Mouse (Mus musculus): ENCODE measurements around the gene Hexa. TPM values are rescaled to one million over a fixed set of nuclear protein-coding genes. Genes with fewer than 3 reads are reported as not detected.
A peak's percentile ranks its signal among the peaks of the same experiment; 100 is the strongest.

The Hexa gene
- total RNA-seq, 1 experiment: 45.0 TPM

GRCm38 (mm10) chr9:59527580-59527979 is 11.8 kb upstream of the Hexa start:
- Histone ChIP-seq H3K9me3 (ENCODE audit: control insufficient read depth, insufficient read depth, low read depth, low read length) (no peaks in the 10 kb centered on the region), H3K36me3 (ENCODE audit: control insufficient read depth, insufficient read depth, low read length, poor library complexity, severe bottlenecking) (no peaks in the 10 kb centered on the region), H3K4me1 (ENCODE audit: control insufficient read depth in 2 of 2, insufficient read depth in 2 of 2, low read length in 2 of 2, poor library complexity in 1 of 2) (peaks cover 0 to 13% of the 10 kb centered on the region in 2 experiments; a peak in 2 of 4 replicates), H3K9ac (ENCODE audit: insufficient read depth, low read depth, low read length, poor library complexity, severe bottlenecking) (no peak overlapping the region), H3K4me3 (ENCODE audit: insufficient read depth in 1 of 2, low read depth in 1 of 2, low read length in 2 of 2, poor library complexity in 1 of 2, severe bottlenecking in 1 of 2) (no peak overlapping the region), H3K27ac (ENCODE audit: insufficient read depth, low read depth, low read length, poor library complexity, severe bottlenecking) (no peak overlapping the region)
- in situ Hi-C loops (cut with MboI; ENCODE audit: low sequenced_read_pairs in 2 of 2, unreplicated experiment in 2 of 2): no loop called here
- TF ChIP-seq HCFC1 (IDR thresholded peaks at IDR 0.05; ENCODE audit: borderline replicate concordance, insufficient read depth, low read length) (no peak), ZC3H11A (IDR thresholded peaks at IDR 0.05; ENCODE audit: borderline replicate concordance, low read depth, low read length) (no peak), MAFK (IDR thresholded peaks at IDR 0.05; ENCODE audit: insufficient read depth, low read depth, low read length) (no peak), ZNF384 (IDR thresholded peaks at IDR 0.05; ENCODE audit: low read depth, low read length) (no peak), CHD2 (IDR thresholded peaks at IDR 0.05; ENCODE audit: low read depth, low read length) (no peak)
- no peak for DNase-seq (ENCODE audit: low read depth, low spot score)

GRCm38 (mm10) chr9:59528274-59528673 is 11.1 kb upstream of the Hexa start:
- H3K36me3 ChIP-seq (ENCODE audit: control insufficient read depth, insufficient read depth, low read length, poor library complexity, severe bottlenecking): no peaks in the 10 kb centered on the region
- no peak overlapping the region for H3K4me3 ChIP-seq (ENCODE audit: insufficient read depth in 1 of 2, low read depth in 1 of 2, low read length in 2 of 2, poor library complexity in 1 of 2, severe bottlenecking in 1 of 2)
- H3K27ac ChIP-seq (ENCODE audit: insufficient read depth, low read depth, low read length, poor library complexity, severe bottlenecking): no peak overlapping the region
- no peaks in the 10 kb centered on the region for H3K9me3 ChIP-seq (ENCODE audit: control insufficient read depth, insufficient read depth, low read depth, low read length)
- H3K4me1 ChIP-seq (ENCODE audit: control insufficient read depth in 2 of 2, insufficient read depth in 2 of 2, low read length in 2 of 2, poor library complexity in 1 of 2): peaks cover 0 to 13% of the 10 kb centered on the region in 2 experiments; a peak in 2 of 4 replicates
- TF ChIP-seq ZNF384 (IDR thresholded peaks at IDR 0.05; ENCODE audit: low read depth, low read length) (no peak), HCFC1 (IDR thresholded peaks at IDR 0.05; ENCODE audit: borderline replicate concordance, insufficient read depth, low read length) (no peak), ZC3H11A (IDR thresholded peaks at IDR 0.05; ENCODE audit: borderline replicate concordance, low read depth, low read length) (no peak), CHD2 (IDR thresholded peaks at IDR 0.05; ENCODE audit: low read depth, low read length) (no peak), MAFK (IDR thresholded peaks at IDR 0.05; ENCODE audit: insufficient read depth, low read depth, low read length) (no peak)
- no peak for DNase-seq (ENCODE audit: low read depth, low spot score)
- H3K9ac ChIP-seq (ENCODE audit: insufficient read depth, low read depth, low read length, poor library complexity, severe bottlenecking): no peak overlapping the region
- in situ Hi-C loops (cut with MboI; ENCODE audit: low sequenced_read_pairs in 2 of 2, unreplicated experiment in 2 of 2): no loop called here

DNA sequence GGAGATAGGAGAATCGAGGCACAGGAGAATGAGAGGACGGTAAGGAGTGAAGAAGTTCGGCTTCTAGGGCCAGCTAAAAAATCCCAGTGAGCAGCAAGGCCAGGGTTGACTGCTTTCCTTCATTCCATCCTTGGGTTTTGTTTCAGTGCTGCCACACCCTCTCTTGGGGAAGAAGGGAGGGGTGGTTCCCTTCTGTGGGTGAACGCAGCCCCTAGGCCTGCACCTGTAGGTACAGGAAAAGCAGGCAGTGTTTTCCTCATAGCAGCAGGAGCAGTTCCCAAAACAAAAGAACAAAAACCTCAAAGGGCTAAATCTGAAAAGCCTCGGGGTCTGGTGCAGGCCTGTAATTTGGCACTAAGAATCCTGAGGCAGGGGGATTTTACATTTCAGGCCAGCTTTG is 7.7 kb upstream of the Hexa start:
- peak overlapping the region; percentile 76 for H3K27ac ChIP-seq (ENCODE audit: insufficient read depth, low read depth, low read length, poor library complexity, severe bottlenecking)

GRCm38 (mm10) chr9:59533422-59533821 is 5.9 kb upstream of the Hexa start:
- Histone ChIP-seq H3K36me3 (ENCODE audit: control insufficient read depth, insufficient read depth, low read length, poor library complexity, severe bottlenecking) (no peaks in the 10 kb centered on the region), H3K9me3 (ENCODE audit: control insufficient read depth, insufficient read depth, low read depth, low read length) (no peaks in the 10 kb centered on the region), H3K4me3 (ENCODE audit: insufficient read depth in 1 of 2, low read depth in 1 of 2, low read length in 2 of 2, poor library complexity in 1 of 2, severe bottlenecking in 1 of 2) (no peak overlapping the region), H3K9ac (ENCODE audit: insufficient read depth, low read depth, low read length, poor library complexity, severe bottlenecking) (no peak overlapping the region), H3K27ac (ENCODE audit: insufficient read depth, low read depth, low read length, poor library complexity, severe bottlenecking) (no peak overlapping the region), H3K4me1 (ENCODE audit: control insufficient read depth in 2 of 2, insufficient read depth in 2 of 2, low read length in 2 of 2, poor library complexity in 1 of 2) (peaks cover 0 to 16% of the 10 kb centered on the region in 2 experiments; a peak in 2 of 4 replicates)
- no peak for TF ChIP-seq HCFC1 (IDR thresholded peaks at IDR 0.05; ENCODE audit: borderline replicate concordance, insufficient read depth, low read length)
- no peak for TF ChIP-seq CHD2 (IDR thresholded peaks at IDR 0.05; ENCODE audit: low read depth, low read length)
- TF ChIP-seq MAFK (IDR thresholded peaks at IDR 0.05; ENCODE audit: insufficient read depth, low read depth, low read length): no peak
- TF ChIP-seq ZC3H11A (IDR thresholded peaks at IDR 0.05; ENCODE audit: borderline replicate concordance, low read depth, low read length): no peak
- TF ChIP-seq ZNF384 (IDR thresholded peaks at IDR 0.05; ENCODE audit: low read depth, low read length): no peak
- in situ Hi-C loops (cut with MboI; ENCODE audit: low sequenced_read_pairs in 2 of 2, unreplicated experiment in 2 of 2): no loop called here
- no peak for DNase-seq (ENCODE audit: low read depth, low spot score)

More for the DNA sequence above, 7.7 kb upstream of the Hexa start:
- H3K9me3 ChIP-seq (ENCODE audit: control insufficient read depth, insufficient read depth, low read depth, low read length): no peaks in the 10 kb centered on the region
- no peak overlapping the region for H3K4me3 ChIP-seq (ENCODE audit: insufficient read depth in 1 of 2, low read depth in 1 of 2, low read length in 2 of 2, poor library complexity in 1 of 2, severe bottlenecking in 1 of 2)
- DNase-seq (ENCODE audit: low read depth, low spot score): peak; percentile 60
- TF ChIP-seq ZNF384 (IDR thresholded peaks at IDR 0.05; ENCODE audit: low read depth, low read length): no peak
- no peak for TF ChIP-seq HCFC1 (IDR thresholded peaks at IDR 0.05; ENCODE audit: borderline replicate concordance, insufficient read depth, low read length)
- no peak for TF ChIP-seq CHD2 (IDR thresholded peaks at IDR 0.05; ENCODE audit: low read depth, low read length)
- no peak for TF ChIP-seq ZC3H11A (IDR thresholded peaks at IDR 0.05; ENCODE audit: borderline replicate concordance, low read depth, low read length)
- H3K36me3 ChIP-seq (ENCODE audit: control insufficient read depth, insufficient read depth, low read length, poor library complexity, severe bottlenecking): no peaks in the 10 kb centered on the region
- no peak overlapping the region for H3K9ac ChIP-seq (ENCODE audit: insufficient read depth, low read depth, low read length, poor library complexity, severe bottlenecking)
- peaks cover 0 to 14% of the 10 kb centered on the region in 2 experiments; a peak in 2 of 4 replicates for H3K4me1 ChIP-seq (ENCODE audit: control insufficient read depth in 2 of 2, insufficient read depth in 2 of 2, low read length in 2 of 2, poor library complexity in 1 of 2)
- in situ Hi-C loops (cut with MboI; ENCODE audit: low sequenced_read_pairs in 2 of 2, unreplicated experiment in 2 of 2): no loop called here

DNA sequence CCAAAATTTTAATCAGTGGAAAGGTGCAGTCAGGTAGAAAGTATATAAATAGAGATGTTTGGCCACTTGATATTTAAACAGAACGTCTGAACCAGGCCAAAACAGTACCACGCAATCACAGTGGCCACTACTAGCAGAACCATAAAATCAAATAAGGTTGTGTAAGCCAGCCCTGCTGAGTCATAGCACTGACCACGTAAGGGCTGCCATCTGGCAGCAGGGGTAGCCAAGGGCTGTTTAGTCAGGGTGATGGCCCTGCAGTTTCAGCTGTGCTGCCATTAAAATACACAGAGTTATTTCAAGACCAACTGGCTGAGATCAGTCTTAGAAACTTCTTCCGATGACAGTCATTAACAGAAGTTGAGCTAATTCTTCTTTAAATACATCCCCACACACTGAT is 5.5 kb upstream of the Hexa start:
- in situ Hi-C loops (cut with MboI; ENCODE audit: low sequenced_read_pairs in 2 of 2, unreplicated experiment in 2 of 2): no loop called here

More for the DNA sequence above, 5.5 kb upstream of the Hexa start:
- H3K27ac ChIP-seq (ENCODE audit: insufficient read depth, low read depth, low read length, poor library complexity, severe bottlenecking): no peak overlapping the region
- no peaks in the 10 kb centered on the region for H3K9me3 ChIP-seq (ENCODE audit: control insufficient read depth, insufficient read depth, low read depth, low read length)
- no peak for DNase-seq (ENCODE audit: low read depth, low spot score)
- no peak overlapping the region for H3K4me3 ChIP-seq (ENCODE audit: insufficient read depth in 1 of 2, low read depth in 1 of 2, low read length in 2 of 2, poor library complexity in 1 of 2, severe bottlenecking in 1 of 2)
- no peaks in the 10 kb centered on the region for H3K36me3 ChIP-seq (ENCODE audit: control insufficient read depth, insufficient read depth, low read length, poor library complexity, severe bottlenecking)
- no peak overlapping the region for H3K9ac ChIP-seq (ENCODE audit: insufficient read depth, low read depth, low read length, poor library complexity, severe bottlenecking)
- peaks cover 0 to 16% of the 10 kb centered on the region in 2 experiments; a peak in 2 of 4 replicates for H3K4me1 ChIP-seq (ENCODE audit: control insufficient read depth in 2 of 2, insufficient read depth in 2 of 2, low read length in 2 of 2, poor library complexity in 1 of 2)
- no peak for TF ChIP-seq MAFK (IDR thresholded peaks at IDR 0.05; ENCODE audit: insufficient read depth, low read depth, low read length)
- no peak for TF ChIP-seq ZC3H11A (IDR thresholded peaks at IDR 0.05; ENCODE audit: borderline replicate concordance, low read depth, low read length)
- TF ChIP-seq ZNF384 (IDR thresholded peaks at IDR 0.05; ENCODE audit: low read depth, low read length): no peak
- TF ChIP-seq CHD2 (IDR thresholded peaks at IDR 0.05; ENCODE audit: low read depth, low read length): no peak
- no peak for TF ChIP-seq HCFC1 (IDR thresholded peaks at IDR 0.05; ENCODE audit: borderline replicate concordance, insufficient read depth, low read length)
